Mouse (Mus musculus): ENCODE results near the gene Ppm1m.

DNA sequence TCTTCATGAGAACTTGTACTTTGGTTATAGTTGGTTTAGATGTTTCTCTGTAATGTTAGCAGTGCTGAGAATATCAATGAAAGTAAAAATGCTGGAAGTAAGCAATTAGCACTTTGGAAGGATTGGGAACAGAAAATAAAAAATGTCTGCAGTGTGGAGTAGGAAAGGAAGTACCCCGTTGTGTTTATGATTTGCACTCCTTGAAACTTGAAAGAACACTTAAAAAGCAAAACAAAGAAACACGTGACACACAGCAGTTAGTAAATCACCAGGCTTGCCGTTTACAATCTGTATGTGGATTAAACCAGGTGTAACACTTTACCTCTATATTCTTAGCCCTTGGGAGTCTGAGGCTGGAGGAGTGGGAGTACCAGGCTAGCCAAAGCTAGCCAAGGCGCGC lies 22.8 kb downstream of the Ppm1m start:
- TF ChIP-seq POLR2A (IDR thresholded peaks at IDR 0.05; ENCODE audit: borderline replicate concordance, extremely low read depth, insufficient read depth, insufficient read length, poor library complexity, severe bottlenecking) (no peak), CTCF (IDR thresholded peaks at IDR 0.05; ENCODE audit: borderline replicate concordance, extremely low read depth, insufficient read depth, insufficient read length) (no peak)
